Mouse (Mus musculus) midbrain, postnatal 0 days (tissue): ENCODE data around the gene Ceacam1. TPM values are rescaled to one million over a fixed set of nuclear protein-coding genes. Genes with fewer than 3 reads are reported as not detected.
"Not testable (repeated sequence)": the region's sequence is repeated elsewhere in the genome, so short reads cannot be mapped to it uniquely, and the experiment has no call there.

ENCODE experiments used
- ATAC-seq: fragments of 200-750 bp; cut with Nextera tagmentation; 2 replicates; pipeline ENCODE4 v1.8.0; 2017; ENCODE audit warnings: moderate number of reproducible peaks, mild to moderate bottlenecking, moderate TSS enrichment, moderate library complexity; ENCODE audit not compliant: low FRiP score
- DNase-seq: peaks from one replicate; pipeline ENCODE4 v3.0.0-alpha.2; 2015; ENCODE audit warnings: low spot score
- H3K27ac ChIP-seq: fragments of 300-500 bp; sonication (generic); 2 replicates; pipeline ENCODE4 v1.5.1; 2014; ENCODE audit warnings: low read depth, mild to moderate bottlenecking, low read length, mixed read lengths
- H3K27me3 ChIP-seq: fragments of 300-500 bp; sonication (generic); 2 replicates; pipeline ENCODE4 v1.6.1; 2014; ENCODE audit warnings: low read length, control low read depth, mixed read lengths; ENCODE audit not compliant: insufficient read depth
- H3K36me3 ChIP-seq: fragments of 300-500 bp; sonication (generic); 2 replicates; pipeline ENCODE4 v1.6.1; 2014; ENCODE audit warnings: low read length, control low read depth, mixed read lengths; ENCODE audit not compliant: insufficient read depth
- H3K4me1 ChIP-seq: fragments of 300-500 bp; sonication (generic); 2 replicates; pipeline ENCODE4 v1.6.1; 2014; ENCODE audit warnings: mild to moderate bottlenecking, control low read depth, antibody characterized with exemption, low read length, mixed read lengths; ENCODE audit not compliant: insufficient read depth
- H3K4me2 ChIP-seq: fragments of 300-500 bp; sonication (generic); 2 replicates; pipeline ENCODE4 v1.6.1; 2014; ENCODE audit warnings: low read depth, mild to moderate bottlenecking, low read length, mixed read lengths; ENCODE audit not compliant: poor library complexity, severe bottlenecking
- H3K4me3 ChIP-seq: fragments of 300-500 bp; sonication (generic); 2 replicates; pipeline ENCODE4 v1.5.1; 2014; ENCODE audit warnings: low read depth, mild to moderate bottlenecking, low read length, moderate library complexity
- H3K9ac ChIP-seq: fragments of 300-500 bp; sonication (generic); replicated peaks from 2 replicates; pipeline ENCODE4 v1.6.1; 2014; ENCODE audit warnings: mild to moderate bottlenecking, low read length, moderate library complexity, mixed read lengths; ENCODE audit not compliant: poor library complexity, severe bottlenecking
- H3K9me3 ChIP-seq: fragments of 300-500 bp; sonication (generic); 2 replicates; pipeline ENCODE4 v1.6.1; 2016; ENCODE audit warnings: low read length, control low read depth
- CTCF ChIP-seq: IDR thresholded peaks from 2 replicates; pipeline ENCODE4 v1.5.1; 2016; ENCODE audit warnings: antibody characterized with exemption, mild to moderate bottlenecking
- WGBS: fragments of 180-500 bp; shearing (Covaris S2); extraction: QIAGEN DNeasy Blood & Tissue Kit; methylation state at CpG from one replicate; pipeline ENCODE4 v1.1.7; 2014; 5-methylcytosine and 5-hydroxymethylcytosine counted together
- polyA plus RNA-seq: library from polyadenylated mRNA; unstranded; fragments of >200 nt; fragmentation: Nextera tagmentation; extraction: Ambion mirVana; gene quantifications from 2 replicates; pipeline ENCODE4 v1.2.1, GENCODE M21; 2015
- total RNA-seq: library from RNA; depleted of rRNA; stranded (reverse); fragments of >200 nt; gene quantifications from 2 replicates; pipeline ENCODE4 v1.2.3, GENCODE M21; 2014

The Ceacam1 gene
- total and polyA plus RNA-seq, 2 experiments from 2014 or later: 0.84 to 2.9 TPM

- Histone ChIP-seq H3K4me1 (no peaks in the 10 kb centered on the region), H3K36me3 (no peaks in the 10 kb centered on the region), H3K9ac (no peak overlapping the region), H3K27me3 (no peaks in the 10 kb centered on the region), H3K27ac (no peak overlapping the region), H3K9me3 (no peaks in the 10 kb centered on the region), H3K4me2 (no peak overlapping the region), H3K4me3 (no peak overlapping the region)
- no peak for DNase-seq
- 89% methylated on average over 1 of the region's 1 CpGs for WGBS
- no peak for TF ChIP-seq CTCF
- ATAC-seq: no peak
Observed at GRCm38 (mm10) chr7:25465010-25465409, 12.4 kb downstream of the Ceacam1 start.

- H3K36me3 ChIP-seq, H3K9ac ChIP-seq, H3K4me2 ChIP-seq, ATAC-seq, H3K4me1 ChIP-seq, H3K27ac ChIP-seq, H3K4me3 ChIP-seq, H3K27me3 ChIP-seq, DNase-seq, H3K9me3 ChIP-seq: not testable (repeated sequence)
- no CpG with 5 or more reads among the region's 1 CpGs for WGBS
Observed at GRCm38 (mm10) chr7:25462033-25462337, 15.4 kb downstream of the Ceacam1 start.

GRCm38 (mm10) chr7:25461336-25462032, 15.9 kb downstream of the Ceacam1 start:
- H3K9ac ChIP-seq, H3K36me3 ChIP-seq, H3K4me3 ChIP-seq, H3K4me1 ChIP-seq, H3K27me3 ChIP-seq, H3K27ac ChIP-seq, H3K9me3 ChIP-seq, H3K4me2 ChIP-seq: not testable (repeated sequence)
- 52% methylated on average over 4 of the region's 5 CpGs for WGBS
- ATAC-seq (0 out of 2 replicates have a peak, but pooled peaks have one; percentile 54), DNase-seq (peak; percentile 62)

GRCm38 (mm10) chr7:25452103-25452502, 25.3 kb downstream of the Ceacam1 start:
- DNase-seq: no peak
- H3K27ac ChIP-seq: no peak overlapping the region
- H3K4me2 ChIP-seq: no peak overlapping the region
- no peak for ATAC-seq
- no peaks in the 10 kb centered on the region for H3K9me3 ChIP-seq
- no peaks in the 10 kb centered on the region for H3K27me3 ChIP-seq
- no peaks in the 10 kb centered on the region for H3K36me3 ChIP-seq
- H3K4me1 ChIP-seq: no peaks in the 10 kb centered on the region
- no peak for TF ChIP-seq CTCF
- no peak overlapping the region for H3K4me3 ChIP-seq
- no peak overlapping the region for H3K9ac ChIP-seq
- WGBS: 87% methylated on average over 3 of the region's 3 CpGs

GRCm38 (mm10) chr7:25449913-25450890, 27.2 kb downstream of the Ceacam1 start:
- WGBS: 73% methylated on average over 9 of the region's 9 CpGs
- H3K27ac ChIP-seq: no peak overlapping the region
- DNase-seq: no peak
- ATAC-seq: no peak
- no peak overlapping the region for H3K4me3 ChIP-seq
- H3K9me3 ChIP-seq: no peaks in the 10 kb centered on the region
- no peak for TF ChIP-seq CTCF
- H3K4me1 ChIP-seq: no peaks in the 10 kb centered on the region
- H3K9ac ChIP-seq: no peak overlapping the region
- H3K4me2 ChIP-seq: no peak overlapping the region
- H3K27me3 ChIP-seq: no peaks in the 10 kb centered on the region
- no peaks in the 10 kb centered on the region for H3K36me3 ChIP-seq

- Histone ChIP-seq H3K9ac (no peak overlapping the region), H3K9me3 (no peaks in the 10 kb centered on the region), H3K27me3 (no peaks in the 10 kb centered on the region), H3K27ac (no peak overlapping the region), H3K4me2 (no peak overlapping the region), H3K36me3 (no peaks in the 10 kb centered on the region), H3K4me1 (no peaks in the 10 kb centered on the region), H3K4me3 (no peak overlapping the region)
- WGBS: 90% methylated on average over 6 of the region's 6 CpGs
- ATAC-seq (no peak), DNase-seq (no peak)
- no peak for TF ChIP-seq CTCF
Observed at GRCm38 (mm10) chr7:25440816-25441153, 36.6 kb downstream of the Ceacam1 start.
